Mouse (Mus musculus) C2C12 (cell line): Measurements from ENCODE around the gene Txndc17. TPM values are rescaled to one million over a fixed set of nuclear protein-coding genes. Genes with fewer than 3 reads are reported as not detected.
A peak's percentile ranks its signal among the peaks of the same experiment; 100 is the strongest.

ENCODE experiments used
- H3K27me3 ChIP-seq: one replicate; pipeline ENCODE4 v1.6.1; 2011; ENCODE audit not compliant: control insufficient read depth, insufficient read depth, insufficient read length
- H3K36me3 ChIP-seq: one replicate; pipeline ENCODE4 v1.6.1; 2011; ENCODE audit not compliant: control insufficient read depth, insufficient read depth
- H3K4me3 ChIP-seq: one replicate; pipeline ENCODE4 v1.5.1; 2011; ENCODE audit warnings: mild to moderate bottlenecking, control low read depth; ENCODE audit not compliant: poor library complexity, insufficient read depth, severe bottlenecking
- H3K79me2 ChIP-seq: one replicate; pipeline ENCODE4 v1.6.1; 2011; ENCODE audit not compliant: control insufficient read depth, insufficient read depth
- H3K79me3 ChIP-seq: one replicate; pipeline ENCODE4 v1.6.1; 2011; ENCODE audit warnings: low read depth, control low read depth
- H3ac ChIP-seq: one replicate; pipeline ENCODE3; 2011; ENCODE audit warnings: low read depth; ENCODE audit not compliant: control insufficient read depth, insufficient read length
- CEBPB ChIP-seq: IDR thresholded peaks from one replicate; pipeline ENCODE4 v1.6.1; 2011; ENCODE audit warnings: low read depth, mild to moderate bottlenecking, control low read depth, moderate library complexity
- CTCF ChIP-seq: IDR thresholded peaks from one replicate; pipeline ENCODE4 v1.5.1; 2011; ENCODE audit not compliant: control insufficient read depth, insufficient read depth, insufficient read length
- FOSL1 ChIP-seq: IDR thresholded peaks from one replicate; pipeline ENCODE4 v1.8.0; 2011; ENCODE audit warnings: mild to moderate bottlenecking, low read length; ENCODE audit not compliant: poor library complexity, insufficient read depth, severe bottlenecking
- MAX ChIP-seq: IDR thresholded peaks from one replicate; pipeline ENCODE4 v1.6.1; 2011; ENCODE audit warnings: mild to moderate bottlenecking, control low read depth
- MYOD1 ChIP-seq: IDR thresholded peaks from one replicate; pipeline ENCODE4 v1.6.1; 2011; ENCODE audit warnings: low read depth; ENCODE audit not compliant: control insufficient read depth, insufficient read length
- MYOG ChIP-seq: IDR thresholded peaks from one replicate; pipeline ENCODE4 v1.6.1; 2011; ENCODE audit not compliant: control insufficient read depth, insufficient read length; ENCODE audit errors: extremely low read depth
- USF1 ChIP-seq: IDR thresholded peaks from one replicate; pipeline ENCODE4 v1.6.1; 2011; ENCODE audit warnings: low read depth, mild to moderate bottlenecking, control low read depth, moderate library complexity
- polyA plus RNA-seq: library from polyadenylated mRNA; unstranded; fragments of >200 nt; fragmentation: generic; extraction: Trizol; gene quantifications from one replicate; pipeline ENCODE4 v1.2.1, GENCODE M21; 2012; ENCODE audit warnings: missing spikeins

Gene Txndc17
- polyA plus RNA-seq, 1 experiment, result 120 TPM

DNA sequence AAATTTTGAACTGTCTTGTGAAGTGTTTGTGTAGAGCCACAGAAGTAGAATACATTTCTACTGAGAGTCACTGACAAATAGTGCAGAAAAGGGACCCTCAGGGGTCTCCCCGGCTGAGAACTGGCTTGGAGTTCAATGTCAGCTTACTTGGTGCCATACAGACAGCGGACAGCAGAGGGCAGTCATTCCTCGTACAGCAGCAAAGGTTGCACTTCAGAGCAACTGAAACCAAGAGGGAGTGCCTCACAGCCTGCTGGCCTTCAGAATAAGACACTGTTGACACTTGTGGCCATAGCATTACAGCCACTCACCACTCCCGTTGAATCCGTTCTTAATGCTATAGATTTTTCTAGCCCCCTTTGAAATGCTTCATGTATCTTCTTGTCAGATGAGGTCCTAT, 17.5 kb downstream of the Txndc17 start:
- TF ChIP-seq MYOG (no peak), USF1 (no peak), CEBPB (no peak), MYOD1 (no peak), FOSL1 (no peak), CTCF (peak; percentile 92), MAX (peak; percentile 31)
- Histone ChIP-seq H3K36me3 (no peaks in the 10 kb centered on the region), H3K4me3 (no peak overlapping the region), H3K79me3 (no peaks in the 10 kb centered on the region), H3K27me3 (no peaks in the 10 kb centered on the region), H3ac (no peak overlapping the region), H3K79me2 (no peaks in the 10 kb centered on the region)

DNA sequence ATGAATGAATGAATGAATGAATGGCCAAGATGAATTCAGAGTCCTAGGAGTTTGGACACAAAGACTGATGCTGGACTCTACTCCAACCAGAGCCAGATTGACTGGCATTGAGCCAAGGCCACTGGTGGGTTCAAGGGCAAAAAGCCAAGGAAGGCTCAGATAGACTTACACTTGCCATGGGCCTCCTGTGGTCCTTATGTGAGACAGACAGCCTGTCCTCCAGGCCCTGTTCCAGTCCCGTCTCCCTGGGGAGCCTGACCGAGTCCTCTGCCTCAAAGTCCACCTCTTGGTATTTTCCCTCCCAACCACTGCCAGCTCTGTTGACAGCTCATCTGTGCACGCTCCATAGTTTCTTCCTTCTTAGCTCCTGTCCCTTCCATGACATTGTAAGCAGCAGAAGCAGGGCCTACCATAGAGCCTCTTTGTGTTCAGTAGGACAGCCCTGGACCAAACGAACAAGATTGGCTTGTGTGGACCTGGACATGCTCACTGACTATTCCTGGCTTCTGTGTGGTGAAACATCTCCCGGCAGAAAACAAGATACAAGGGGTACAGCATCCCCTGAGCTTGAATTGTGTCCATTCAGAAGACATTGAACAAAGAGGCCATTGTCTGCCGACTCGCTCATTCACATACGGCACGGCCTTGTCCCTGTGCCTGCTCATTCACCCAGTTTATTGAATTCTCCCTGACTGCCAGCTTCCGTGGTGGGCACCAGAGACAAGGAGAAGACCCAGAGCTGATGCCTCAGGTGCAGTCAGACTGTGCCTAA, 18.9 kb downstream of the Txndc17 start:
- TF ChIP-seq MYOG, result no peak
- no peak for TF ChIP-seq USF1
- no peak for TF ChIP-seq FOSL1
- TF ChIP-seq MYOD1, result no peak
- TF ChIP-seq CEBPB, result no peak
- no peak for TF ChIP-seq CTCF
- TF ChIP-seq MAX, result no peak
- Histone ChIP-seq H3ac (no peak overlapping the region), H3K36me3 (no peaks in the 10 kb centered on the region), H3K4me3 (no peak overlapping the region), H3K79me2 (no peaks in the 10 kb centered on the region), H3K79me3 (no peaks in the 10 kb centered on the region), H3K27me3 (no peaks in the 10 kb centered on the region)

DNA sequence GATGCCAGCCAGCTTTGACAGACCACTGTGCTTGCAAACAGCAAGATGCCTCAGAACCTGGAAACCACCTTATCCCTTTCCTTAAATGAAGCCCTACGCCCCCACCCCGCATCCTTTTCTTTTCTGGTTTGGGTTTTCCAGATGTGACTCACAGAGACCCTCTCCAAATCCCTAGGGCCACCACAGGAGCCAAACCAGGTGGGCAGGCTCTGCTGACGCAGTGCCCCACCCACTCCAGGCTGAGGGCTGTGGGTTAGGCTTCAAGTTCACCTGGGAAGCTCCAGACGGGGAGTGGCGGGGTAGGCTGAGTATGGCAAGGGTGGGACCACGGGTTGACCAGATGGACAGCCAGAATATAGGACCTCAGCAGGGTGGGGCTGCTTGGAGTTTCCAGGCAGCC, 19.6 kb downstream of the Txndc17 start:
- TF ChIP-seq FOSL1, result no peak
- no peak for TF ChIP-seq MAX
- no peak for TF ChIP-seq MYOD1
- H3K27me3 ChIP-seq, result no peaks in the 10 kb centered on the region
- H3K79me2 ChIP-seq, result no peaks in the 10 kb centered on the region
- H3K36me3 ChIP-seq, result no peaks in the 10 kb centered on the region
- H3K79me3 ChIP-seq, result no peaks in the 10 kb centered on the region
- H3ac ChIP-seq, result no peak overlapping the region
- no peak overlapping the region for H3K4me3 ChIP-seq

DNA sequence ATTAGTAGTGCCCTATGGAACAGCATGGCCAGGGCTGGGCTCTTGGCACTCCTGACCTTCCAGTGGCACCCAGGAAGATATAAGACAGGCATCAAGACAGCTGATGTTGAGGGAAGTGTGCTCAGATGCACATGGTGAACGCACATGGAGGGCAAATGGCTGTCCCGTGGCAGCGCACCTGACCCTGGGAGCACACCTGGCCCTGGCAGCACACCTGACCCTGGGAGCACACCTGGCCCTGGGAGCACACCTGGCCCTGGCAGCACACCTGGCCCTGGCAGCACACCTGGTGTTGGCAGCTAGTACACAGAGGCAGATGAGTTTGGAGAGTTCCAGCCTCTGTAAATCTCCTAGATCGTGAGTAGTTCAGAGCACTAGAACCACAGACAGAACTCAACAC, 21.2 kb downstream of the Txndc17 start:
- Histone ChIP-seq H3K4me3 (no peak overlapping the region), H3ac (no peak overlapping the region), H3K27me3 (no peaks in the 10 kb centered on the region), H3K36me3 (no peaks in the 10 kb centered on the region), H3K79me2 (no peaks in the 10 kb centered on the region), H3K79me3 (no peaks in the 10 kb centered on the region)
- TF ChIP-seq MYOG (no peak), MAX (no peak), MYOD1 (no peak), FOSL1 (no peak)

DNA sequence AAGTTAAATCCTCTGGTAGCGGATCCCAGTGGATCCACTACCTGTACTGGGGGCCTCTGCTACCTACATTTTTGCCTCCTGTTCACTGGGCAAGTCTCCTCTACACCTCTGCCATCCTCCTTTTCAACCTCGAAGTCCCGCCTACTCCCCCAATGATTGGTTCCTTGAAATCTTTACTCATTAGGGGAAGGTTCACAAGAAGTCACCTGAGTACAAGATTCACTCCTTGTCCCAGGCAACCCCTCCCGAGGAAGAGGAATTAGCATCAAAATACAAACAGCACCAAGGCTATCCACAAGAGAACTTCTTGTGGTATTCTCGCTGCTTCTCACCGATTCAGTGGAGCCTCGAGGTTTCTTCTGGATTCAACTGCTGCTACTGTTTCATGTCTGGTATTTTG, 24.7 kb downstream of the Txndc17 start:
- Histone ChIP-seq H3ac (no peak overlapping the region), H3K4me3 (no peak overlapping the region), H3K79me2 (no peaks in the 10 kb centered on the region), H3K79me3 (no peaks in the 10 kb centered on the region), H3K27me3 (no peaks in the 10 kb centered on the region), H3K36me3 (no peaks in the 10 kb centered on the region)
- no peak for TF ChIP-seq MYOD1
- TF ChIP-seq MYOG, result no peak
- no peak for TF ChIP-seq MAX
- no peak for TF ChIP-seq USF1
- TF ChIP-seq CTCF, result no peak
- TF ChIP-seq CEBPB, result no peak
- TF ChIP-seq FOSL1, result no peak

DNA sequence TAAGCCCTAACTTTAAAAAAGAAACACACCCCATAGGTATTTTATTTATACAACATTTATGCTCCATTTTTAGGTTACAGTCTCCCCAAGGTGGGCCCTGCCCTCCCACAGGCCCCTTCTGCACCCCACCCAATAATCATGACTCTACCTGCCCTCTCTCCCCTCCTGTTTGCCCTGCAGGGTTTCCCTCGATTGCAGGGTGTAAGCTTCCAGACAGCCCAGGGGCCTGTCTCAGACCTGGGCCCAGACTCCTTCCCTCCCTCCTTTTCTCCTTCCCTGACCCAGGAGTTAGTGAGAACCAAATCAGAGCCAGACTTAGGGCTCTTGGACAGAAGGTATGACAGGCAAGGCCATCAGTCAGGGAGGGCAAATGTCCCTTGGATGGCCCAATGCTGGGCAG, 25.6 kb downstream of the Txndc17 start:
- Histone ChIP-seq H3K79me3 (no peaks in the 10 kb centered on the region), H3ac (no peak overlapping the region), H3K79me2 (no peaks in the 10 kb centered on the region), H3K27me3 (no peaks in the 10 kb centered on the region), H3K36me3 (no peaks in the 10 kb centered on the region), H3K4me3 (no peak overlapping the region)
- no peak for TF ChIP-seq FOSL1
- TF ChIP-seq CTCF, result no peak
- no peak for TF ChIP-seq USF1
